Mouse (Mus musculus): Measurements from ENCODE around the gene Gpr153.

The Gpr153 gene

DNA sequence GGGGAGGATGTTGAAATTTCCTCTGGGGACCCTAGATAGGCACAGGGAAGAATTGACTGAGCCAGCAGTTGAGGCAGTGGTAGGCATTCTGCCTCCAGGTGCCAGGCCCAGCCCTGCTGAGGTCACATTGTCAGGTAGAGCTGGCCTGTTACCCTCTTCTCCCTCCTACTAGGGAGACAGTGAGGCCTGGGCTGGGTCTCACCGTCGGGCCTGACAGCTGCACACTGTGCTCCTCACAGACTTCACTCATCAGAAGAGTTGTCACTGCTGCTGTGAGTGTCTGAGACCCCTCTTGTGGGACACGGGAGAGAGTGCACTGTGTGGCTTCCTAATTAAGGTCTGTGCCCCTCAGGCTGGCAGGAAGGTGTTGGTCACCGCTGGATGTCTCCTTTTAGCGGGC is 8.2 kb upstream of the Gpr153 start:
- DNase-seq, result no peak

DNA sequence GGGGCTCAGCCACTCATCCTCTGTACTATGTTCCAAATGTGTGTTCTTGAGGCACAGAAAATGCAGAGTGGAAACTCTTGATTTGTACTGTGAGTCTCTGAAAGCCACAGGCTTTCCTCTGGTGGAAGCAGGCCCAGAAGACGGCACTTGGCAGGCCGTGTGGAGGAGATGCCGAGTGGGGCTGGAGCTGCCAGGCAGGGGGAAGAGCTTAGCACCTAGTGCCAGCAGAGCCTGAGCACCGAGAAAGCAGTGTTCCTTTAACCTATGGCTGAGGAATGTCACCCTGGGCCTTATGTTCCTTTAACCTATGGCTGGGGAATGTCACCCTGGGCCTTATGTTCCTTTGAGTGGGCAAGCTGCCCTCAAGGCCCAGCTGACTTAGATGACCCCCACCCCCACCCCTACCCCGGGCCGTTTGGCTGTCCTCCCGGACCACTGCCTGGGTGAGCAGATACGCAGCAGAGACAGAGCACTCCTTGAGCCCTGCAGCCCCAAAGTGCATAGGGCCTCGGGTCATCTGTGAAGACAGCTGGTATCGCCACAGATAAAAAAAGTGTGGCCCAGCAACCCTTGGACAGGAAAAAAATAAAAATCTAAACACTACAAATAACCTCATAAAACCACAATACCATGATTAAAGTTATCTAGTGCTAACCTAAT is 7.7 kb upstream of the Gpr153 start:
- no peak for DNase-seq

DNA sequence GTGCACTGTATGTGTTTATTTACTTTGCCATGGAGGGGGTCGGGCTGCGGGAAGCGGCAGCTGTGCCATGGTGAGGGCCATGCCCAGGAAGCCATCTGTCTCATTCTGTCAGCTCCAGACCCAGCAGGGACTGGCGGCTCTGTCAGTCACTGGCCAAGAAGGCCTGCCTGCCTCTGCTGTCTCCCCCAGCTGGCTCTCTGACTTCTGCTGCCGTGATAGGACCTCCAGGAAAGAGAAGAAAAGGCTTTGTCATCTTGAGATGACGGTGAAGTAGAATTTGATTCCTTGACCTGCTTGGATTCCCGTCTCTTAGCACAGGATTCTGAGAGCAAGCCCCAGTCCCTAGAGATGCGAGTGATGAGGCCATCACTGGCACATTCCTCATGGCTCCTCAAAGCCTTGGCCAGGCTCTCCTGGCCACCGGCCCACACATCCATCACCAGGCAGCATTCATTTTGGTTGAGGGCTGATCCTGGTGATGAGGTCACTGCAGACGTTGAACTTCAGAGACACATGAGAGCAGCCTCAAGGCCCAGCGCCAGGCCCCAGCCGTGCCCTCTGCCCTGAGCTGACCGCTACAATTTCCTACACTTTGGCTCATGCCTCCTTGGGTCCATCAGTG is 6.2 kb upstream of the Gpr153 start:
- no peak for DNase-seq

DNA sequence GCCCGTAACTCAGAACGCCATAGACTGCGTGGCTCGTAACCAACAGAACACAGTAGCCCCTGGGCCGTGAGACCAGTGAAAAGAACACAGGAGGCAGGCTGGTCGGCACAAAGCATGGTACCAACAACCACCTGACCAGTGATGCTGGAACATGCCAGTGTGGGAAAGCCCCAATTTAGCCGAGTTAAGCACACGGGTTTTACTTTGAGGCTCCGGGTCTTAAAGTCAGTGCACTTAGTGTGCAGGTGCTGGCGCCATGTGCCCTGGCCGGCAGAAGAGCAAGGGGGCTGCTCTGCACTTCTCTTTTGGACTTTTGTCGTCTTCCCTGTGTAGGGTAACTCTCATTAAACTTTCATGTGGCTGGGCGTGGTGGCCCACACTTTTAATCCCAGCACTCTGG is 4.1 kb upstream of the Gpr153 start:
- DNase-seq, result no peak

DNA sequence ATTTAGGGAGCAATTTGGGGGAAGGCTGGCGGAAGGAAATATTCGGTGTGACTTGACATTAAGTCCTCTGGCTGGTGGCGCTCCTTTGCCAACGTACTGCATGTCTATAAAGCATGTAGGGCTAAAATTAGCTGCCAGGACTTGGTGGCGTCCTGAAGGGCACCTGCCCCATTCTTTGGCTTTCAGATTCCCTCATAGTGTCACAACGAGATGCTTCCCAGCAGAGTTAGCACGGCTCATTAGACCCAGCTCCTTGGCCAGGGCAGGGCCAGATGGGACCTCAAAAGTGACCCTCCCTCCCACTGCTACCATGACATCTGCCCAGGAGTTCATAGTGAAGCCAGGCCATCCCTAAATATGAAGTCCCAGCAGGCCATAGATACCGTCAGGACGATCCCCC is 3.4 kb upstream of the Gpr153 start:
- no peak for DNase-seq

DNA sequence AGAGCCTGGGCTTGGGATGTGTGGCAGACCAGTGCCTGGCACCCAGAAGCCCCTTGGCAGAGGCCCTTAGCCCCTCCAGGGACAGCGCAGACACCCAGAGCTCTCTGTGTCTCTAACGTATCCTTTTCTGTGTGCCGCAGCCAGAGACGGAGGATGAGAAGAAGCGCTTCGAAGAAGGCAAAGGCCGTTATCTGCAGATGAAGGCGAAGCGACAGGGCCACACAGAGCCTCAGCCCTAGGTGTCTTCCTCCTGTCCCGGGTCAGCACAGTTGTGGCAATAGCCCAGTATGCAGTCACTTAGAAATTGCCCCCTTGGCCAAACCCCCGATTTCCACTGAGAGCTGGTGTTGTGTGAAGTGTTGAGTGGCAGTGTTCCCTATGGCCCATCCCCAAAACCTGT is 2.7 kb upstream of the Gpr153 start:
- no peak for DNase-seq

DNA sequence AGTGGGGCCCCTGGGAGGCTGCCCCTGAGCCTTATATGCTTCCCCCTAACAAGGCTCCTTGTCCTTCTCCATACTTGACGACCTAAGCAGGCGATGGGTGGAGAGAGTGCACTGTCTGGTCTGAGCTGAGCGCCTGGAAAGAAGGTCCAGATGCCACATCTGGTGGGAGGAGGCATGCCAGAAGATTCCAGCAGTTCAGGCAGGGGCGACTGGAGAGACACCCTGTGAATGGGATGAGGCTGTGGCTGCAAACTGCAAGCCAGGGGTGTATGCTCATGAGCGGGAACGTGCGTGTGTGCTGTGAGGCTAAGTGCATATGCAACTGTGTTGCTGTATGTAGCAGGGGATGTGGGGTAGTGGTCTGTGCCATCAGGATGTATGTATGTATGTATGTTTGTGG is 2.0 kb upstream of the Gpr153 start:
- DNase-seq, result no peak

DNA sequence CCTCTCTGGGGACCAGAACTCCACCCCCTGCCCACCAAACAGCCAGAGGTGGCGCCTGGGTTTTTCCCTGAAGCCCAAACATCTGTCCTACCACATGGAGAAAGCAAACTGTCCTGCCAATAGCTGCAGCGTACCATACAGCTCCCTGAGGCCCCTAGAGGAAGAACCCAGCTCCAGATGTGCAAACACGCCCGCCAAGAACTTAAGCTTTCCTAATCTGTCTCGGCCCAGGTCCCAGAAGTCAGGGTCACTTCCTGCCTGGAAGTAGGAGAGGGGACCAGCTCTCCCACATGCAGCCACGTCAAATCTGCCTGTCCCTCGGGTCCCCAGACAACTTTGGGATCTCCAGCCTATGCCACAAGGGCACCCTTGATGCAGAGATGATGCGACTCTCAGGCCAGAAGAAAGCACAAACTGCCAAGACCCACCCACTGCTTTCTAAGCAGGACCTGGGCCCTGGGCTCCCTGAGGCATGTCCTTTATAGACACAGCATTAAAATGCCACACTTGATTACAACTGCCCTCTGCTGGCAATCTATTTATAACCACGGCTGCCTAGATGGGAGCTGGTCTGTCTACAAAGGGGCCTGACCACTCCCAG is 1.5 kb upstream of the Gpr153 start:
- no peak for DNase-seq

DNA sequence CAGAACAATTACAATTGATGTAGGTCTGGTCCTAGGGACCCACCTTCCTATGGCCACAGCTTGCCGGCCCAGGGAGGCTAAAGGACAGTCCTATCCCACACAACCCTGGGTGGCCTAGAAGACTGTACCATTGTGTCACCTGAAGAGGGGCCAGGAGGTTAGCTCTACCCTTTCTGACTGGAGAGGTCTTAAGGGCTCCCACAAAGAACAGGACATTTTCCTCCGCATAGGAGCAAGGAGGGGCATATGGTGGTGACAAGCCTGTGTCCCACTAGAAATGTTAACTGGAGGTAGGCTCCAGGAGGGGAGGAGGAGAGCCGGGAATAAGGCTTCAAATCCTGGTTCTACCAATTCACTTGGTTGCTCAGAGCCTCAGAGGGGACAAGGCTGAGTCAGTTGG is 841 bp upstream of the Gpr153 start:
- DNase-seq, result no peak

DNA sequence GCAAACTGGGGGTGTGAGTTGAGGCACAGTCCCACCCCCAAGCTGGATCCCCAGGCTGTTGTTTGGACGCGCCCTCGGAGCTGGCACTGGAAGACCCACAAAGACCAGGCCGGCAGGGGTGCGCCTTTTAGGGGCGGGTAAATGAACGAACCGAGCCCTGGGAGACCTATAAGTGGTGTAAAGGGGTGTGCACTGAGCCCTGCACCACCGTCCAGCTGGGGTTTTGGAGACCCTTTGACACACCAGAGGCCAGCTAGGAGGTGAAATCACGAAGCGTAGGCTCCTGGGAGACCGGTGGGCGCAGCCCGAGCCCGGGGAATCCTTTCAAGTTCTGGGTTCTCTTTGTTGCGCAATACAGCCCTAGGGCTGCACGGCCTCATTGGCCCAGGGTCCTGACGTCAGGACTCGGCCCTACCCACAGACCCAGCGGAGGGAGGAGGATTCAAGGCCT is 674 bp downstream of the Gpr153 start:
- DNase-seq, result no peak

DNA sequence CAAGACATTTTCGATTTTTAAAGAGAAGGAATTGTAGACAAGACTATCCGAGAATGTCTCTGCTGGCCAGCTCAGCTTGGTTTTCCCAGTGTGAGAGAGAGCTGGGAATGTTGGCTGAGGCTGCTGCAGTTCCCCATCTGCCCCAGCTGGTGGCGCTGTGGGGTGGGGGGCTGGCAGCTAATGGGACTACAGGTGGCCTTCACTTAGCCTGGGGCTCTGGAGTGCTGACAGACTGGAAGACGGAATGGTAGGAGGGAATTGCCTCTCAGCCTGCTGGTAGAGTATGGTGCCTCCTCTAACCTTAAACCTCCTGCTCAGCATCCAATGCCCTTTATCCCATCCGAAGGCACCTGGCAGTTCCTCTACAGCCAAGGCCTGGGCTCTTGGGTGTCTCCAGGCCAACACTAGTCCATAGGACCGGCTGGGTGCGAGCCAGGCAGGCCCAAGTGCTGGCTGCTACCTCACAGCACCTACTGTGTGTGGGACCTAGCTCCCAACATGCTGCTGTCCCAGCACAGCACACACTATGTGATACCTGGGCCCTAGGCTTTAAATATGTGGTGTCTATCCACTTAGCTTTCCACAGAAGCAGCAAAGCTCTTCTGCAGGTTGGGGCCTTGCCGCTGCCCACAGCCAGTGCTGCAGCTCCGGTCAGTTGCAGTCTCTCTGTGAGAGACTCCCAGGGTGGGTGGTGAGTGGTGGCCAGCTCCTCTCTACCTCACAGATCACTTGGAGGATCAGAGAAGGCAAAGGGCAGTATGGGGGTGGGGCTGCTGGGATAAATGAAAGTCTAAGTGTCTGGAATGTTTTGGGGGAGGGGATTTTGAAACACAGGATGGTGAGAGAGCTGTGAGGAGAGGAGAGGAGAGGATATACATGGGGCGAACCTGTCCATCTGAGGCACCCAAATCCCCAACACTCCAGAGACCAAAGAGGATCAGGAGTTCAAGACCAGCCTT is 2.6 kb downstream of the Gpr153 start:
- DNase-seq, result no peak

DNA sequence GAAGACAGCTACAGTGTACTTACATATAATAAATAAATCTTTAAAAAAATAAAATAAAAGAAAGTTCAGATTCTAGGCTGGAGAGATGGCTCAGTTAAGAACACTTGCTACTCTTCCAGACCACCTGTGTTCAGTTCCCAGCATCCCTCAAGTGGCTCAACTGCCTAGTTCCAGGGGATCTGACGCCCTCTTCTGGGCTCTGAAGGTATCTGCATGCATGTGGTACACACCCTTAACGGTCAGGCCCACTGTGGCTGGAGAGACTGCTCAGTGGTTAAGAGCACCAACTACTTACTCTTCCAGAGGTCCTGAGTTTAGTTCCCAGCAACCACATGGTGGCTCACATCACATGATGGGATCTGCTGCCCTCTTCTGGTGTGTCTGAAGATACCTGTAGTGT is 3.9 kb downstream of the Gpr153 start:
- DNase-seq, result no peak

DNA sequence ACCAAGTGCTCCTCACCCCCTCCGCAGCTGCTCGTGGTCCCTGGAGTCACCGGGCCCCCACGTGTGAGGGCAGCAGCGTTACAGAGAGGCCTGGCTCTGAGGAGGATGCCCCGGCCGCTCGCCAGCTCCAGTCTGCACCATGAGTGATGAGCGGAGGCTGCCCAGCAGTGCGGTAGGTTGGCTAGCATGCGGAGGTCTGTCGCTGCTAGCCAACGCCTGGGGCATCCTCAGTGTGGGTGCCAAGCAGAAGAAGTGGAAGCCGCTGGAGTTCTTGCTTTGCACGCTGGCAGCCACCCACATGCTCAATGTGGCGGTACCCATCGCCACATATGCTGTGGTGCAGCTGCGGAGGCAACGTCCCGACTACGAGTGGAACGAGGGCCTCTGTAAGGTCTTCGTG is 5.0 kb downstream of the Gpr153 start:
- no peak for DNase-seq

DNA sequence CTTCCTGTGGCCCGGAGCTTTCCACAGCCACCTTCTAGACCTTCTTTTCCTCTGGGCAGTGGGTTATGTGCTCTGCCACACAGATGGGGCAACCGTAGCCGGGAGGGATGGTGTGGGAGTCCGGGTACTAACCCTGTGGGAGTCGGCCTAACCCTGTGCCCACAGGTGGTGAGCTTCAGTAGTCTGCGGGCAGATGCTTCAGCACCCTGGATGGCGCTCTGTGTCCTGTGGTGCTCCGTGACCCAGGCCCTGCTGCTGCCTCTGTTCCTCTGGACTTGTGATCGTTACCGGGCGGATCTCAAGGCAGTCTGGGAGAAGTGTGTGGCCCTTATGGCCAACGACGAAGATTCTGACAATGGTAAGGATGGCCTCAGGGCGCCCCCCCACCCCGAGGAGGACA is 7.6 kb downstream of the Gpr153 start:
- no peak for DNase-seq

DNA sequence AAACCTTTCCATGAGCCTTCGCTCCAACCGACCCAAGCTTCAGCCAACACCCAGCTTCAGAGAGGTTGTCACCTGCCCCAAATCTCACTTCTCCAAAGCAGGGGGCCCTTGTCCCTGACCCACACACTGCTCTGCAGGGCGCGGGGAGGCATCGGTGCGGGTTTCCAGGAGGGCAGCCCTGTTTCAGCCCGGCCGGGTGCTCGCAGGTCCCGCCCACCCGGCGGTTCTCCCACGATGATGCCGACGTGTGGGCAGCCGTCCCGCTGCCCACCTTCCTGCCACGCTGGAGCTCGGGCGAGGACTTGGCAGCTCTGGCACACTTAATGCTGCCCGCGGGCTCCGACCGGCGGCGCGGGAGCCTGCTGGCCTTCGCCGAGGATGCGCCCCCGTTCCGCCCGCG is 8.7 kb downstream of the Gpr153 start:
- DNase-seq, result no peak

DNA sequence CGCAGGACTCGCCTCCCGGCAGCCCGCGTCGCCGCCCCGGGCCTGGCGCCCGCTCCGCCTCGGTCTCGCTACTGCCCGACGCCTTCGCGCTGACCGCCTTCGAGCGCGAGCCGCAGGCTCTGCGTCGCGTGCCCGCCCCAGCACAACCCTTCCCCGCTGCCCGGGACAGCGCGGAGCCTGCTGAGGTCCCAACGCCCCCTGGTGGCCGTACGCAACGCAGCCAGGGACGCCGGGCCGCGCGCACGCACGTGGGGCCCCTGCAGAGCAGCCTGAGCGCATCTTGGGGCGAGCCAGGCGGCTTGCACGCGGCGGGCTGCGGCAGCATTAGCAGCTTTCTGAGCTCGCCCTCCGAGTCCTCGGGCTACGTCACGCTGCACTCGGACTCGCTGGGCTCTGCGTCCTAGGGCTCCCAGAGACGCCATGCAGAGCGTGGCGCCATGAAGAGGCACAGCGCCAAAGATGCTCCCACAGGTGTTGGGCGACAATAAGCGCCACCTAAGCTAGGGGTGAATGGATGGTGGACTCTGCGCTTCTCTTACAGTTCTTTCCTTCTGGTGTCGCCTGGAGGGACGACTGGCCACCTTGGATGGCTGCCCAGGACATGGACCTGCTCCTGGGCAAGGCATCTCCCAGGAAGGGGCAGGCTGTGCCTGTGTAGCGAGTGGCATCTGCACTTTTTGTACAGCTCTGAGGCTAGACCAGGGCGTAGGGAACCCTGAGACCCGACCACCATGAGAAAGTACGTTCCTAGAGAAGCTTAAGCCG is 9.3 kb downstream of the Gpr153 start:
- peak; percentile 87 for DNase-seq

DNA sequence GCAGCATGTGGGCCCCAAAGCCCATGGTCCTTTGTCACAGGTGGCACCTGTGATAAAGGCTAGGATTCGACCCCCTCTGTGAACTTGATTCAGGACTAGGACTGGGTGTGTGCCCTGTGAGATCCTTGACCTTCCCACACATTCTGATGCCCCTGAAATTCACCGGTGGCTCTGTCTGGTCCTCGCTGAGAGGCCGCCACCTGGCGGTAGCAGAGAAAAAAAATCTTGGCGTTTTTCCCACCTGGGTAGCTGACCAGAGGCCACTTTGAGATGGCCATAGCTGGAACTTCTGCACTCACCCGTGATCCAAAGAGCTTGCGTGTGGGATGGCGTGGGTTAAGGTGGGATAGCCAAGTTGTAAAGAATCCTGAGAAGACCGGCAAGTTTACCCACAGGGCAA is 11.5 kb downstream of the Gpr153 start:
- peak; percentile 51 for DNase-seq

DNA sequence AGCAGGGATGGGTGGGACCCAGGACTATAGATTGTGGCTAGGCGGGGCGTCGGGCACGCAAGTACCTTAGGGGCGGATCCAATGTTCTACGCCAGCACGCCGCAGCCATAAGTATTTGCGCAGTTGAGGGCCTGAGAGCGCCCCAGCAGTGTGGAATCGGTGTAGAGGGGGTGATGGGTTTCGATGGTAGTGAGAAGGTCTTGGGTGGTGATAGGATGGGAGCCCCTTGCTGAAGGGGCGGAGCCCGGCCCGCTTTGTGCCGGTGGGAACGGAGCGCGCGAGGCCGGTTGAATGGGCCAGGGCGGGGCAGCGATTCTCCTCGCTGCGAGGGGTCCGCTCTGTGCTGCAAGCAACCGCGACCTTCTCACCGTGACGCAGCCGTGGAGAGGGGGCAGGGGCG is 12.2 kb downstream of the Gpr153 start:
- DNase-seq, result no peak

DNA sequence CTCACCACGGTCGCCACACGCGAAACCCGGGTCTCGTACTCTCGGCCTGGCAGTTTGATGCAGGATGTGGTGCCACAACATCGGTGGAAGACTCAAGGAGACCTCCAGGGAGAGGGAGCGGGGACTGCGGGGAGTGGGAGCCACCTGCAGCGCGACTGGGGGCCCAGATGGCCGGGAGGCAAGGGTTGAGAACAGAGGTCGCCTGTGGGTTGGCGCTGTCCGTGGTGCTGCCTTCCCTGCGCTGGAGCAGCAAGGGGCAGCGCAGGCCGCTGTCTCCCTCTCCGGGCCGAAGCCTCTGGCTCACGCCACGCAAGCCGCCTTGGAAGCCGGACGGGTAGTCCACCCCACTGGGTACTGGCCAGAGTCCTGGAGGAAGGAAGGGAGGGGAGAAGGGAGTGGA is 12.9 kb downstream of the Gpr153 start:
- DNase-seq, result peak; percentile 75

DNA sequence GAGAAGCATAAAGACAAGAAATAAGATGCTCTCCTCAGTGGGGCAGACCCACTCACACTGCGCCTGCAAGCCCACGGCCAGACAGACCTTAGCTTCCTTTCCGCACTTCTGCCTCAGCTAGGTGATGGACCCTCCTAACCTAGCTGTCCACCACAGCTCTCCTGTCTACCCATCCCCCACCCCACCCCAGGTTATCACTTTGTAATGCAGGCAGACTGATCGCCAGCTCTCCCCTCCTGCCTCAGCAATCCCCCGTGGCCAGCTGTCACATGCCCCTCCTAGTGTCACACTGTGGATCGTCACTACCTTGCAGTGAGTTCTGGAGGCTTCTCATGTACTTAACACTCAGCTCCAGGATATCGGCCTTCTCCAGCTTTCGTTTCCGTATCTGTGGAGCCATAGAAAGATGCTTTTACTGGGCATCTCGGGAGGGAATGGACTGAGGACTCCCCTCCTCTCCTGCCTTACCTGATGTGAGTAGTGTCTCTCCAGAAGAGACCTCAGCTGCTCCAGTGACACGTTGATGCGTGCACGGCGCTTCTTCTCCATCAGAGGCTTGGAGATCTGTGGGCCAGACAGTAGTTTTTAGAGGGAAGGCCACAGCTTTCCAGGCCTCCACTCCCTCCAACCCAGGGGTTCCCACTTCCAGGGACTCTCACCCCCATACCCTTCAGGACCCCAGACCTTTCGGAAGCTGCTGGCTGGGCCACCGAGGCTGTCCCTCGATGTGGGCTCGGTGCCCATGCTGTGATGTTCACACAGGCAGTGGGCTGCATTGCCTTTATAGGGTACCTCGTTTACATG is 13.5 kb downstream of the Gpr153 start:
- no peak for DNase-seq

DNA sequence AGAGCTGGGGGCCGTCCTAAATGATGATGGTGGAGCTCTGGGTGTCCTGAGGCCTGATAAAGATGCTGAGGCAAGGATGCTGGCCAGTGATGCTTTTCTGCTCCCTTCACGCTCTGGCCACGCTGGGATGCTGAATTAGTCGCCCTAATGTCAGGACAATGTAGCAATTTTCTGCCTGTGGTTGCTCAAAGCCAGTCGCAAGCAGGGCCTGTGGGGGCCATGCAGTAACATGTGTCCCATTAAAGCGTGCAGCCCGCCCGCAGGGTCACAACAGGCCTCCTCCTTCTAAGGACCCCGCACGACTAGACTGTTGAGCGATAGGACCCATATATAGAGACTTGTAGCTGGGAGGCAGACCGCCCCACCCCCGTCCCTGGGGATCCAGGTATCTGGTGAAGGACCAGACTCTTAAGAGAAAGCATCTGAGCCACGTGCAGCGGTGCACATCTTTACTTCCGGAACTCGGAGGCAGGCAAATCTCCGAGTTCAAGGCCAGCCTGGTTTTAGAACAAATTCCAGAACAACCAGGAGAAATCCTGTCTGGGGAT is 14.4 kb downstream of the Gpr153 start:
- no peak for DNase-seq

DNA sequence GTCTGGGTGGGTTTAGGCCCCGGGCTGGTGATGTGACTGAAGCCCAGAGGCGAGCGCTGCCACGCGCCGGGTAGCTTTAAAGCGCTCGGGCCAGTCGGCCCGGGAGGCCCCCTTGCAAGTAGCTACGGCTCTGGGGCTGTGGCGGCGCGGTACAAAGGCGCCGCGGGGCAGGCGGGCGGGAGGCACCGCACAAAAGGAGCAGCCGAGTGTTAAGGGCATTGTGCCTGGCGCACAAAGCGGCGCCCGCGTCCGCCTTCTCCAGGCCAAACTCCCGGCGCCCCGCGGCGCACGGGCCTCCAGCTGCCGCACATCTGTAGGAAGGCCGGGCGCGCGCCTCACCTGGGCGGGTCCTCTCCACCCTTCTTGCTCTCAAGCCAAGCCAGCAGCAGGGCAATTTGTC is 16.4 kb downstream of the Gpr153 start:
- no peak for DNase-seq
